Mouse (Mus musculus) ovary, postnatal 14 days (tissue): Measurements from ENCODE around the gene Heg1.
A peak's percentile ranks its signal among the peaks of the same experiment; 100 is the strongest.

ENCODE experiments used
- DNase-seq: peaks from one replicate; pipeline ENCODE4 v3.0.0; 2022; ENCODE audit warnings: low spot score

The Heg1 gene

DNA sequence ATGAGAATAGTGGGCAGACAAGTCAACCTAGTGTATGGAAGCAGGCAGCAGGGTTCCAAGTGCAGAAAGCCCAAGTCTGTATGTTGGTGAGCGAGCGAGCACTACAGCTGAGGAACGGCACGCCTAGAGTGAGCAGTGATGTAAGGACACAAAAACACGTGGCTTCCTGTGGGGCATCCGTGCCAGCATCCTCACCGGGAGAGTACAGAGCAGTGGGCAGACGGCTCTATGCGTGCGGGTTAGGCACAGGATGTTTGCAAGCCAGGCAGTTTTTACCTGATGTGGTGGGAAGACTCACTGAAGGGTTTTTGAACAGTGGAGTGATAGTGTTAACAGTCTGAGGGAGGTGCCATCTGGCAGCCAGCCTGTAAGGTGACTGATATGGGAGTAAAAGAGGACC lies 23.9 kb downstream of the Heg1 start:
- no peak for DNase-seq

GRCm38 (mm10) chr16:33708585-33709397 lies 24.6 kb downstream of the Heg1 start:
- no peak for DNase-seq

DNA sequence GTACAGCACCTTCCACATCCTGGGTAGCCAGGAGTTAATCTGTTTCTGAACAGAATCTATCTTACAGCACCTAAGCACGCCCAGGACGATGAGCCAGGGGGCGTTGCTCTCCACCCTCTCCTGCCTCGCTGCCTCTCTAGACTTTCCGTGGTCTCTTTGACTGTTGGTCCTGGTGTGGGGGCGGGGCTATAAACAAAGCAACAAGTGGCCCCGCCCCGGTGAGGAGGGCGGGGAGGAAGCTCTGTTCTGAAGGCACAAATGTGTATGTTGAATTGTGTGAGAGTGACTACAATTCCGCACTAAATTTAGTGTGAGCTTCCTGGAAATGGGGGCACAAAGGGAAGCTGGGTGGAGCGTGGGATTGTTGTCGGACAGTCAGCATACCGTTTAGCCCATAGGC lies 30.1 kb downstream of the Heg1 start:
- no peak for DNase-seq

DNA sequence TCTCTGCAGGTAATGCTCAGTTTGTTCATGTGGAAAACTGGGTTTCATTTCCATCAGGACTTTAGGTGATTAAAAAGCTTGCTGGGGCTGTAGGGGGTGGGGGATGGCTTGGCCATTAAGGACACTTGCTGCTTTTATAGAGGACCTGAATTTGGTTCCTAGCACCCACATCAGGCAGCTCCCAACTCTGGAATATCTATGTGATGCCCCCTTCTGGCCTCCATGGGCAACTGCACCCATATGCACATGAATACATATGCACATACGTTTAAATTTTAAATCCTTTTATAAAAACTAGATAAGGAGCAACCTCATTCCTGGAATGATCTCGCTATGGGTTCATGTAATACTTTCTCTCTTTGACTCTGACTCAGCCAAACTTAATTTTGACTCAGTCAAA lies 39.1 kb downstream of the Heg1 start:
- no peak for DNase-seq

DNA sequence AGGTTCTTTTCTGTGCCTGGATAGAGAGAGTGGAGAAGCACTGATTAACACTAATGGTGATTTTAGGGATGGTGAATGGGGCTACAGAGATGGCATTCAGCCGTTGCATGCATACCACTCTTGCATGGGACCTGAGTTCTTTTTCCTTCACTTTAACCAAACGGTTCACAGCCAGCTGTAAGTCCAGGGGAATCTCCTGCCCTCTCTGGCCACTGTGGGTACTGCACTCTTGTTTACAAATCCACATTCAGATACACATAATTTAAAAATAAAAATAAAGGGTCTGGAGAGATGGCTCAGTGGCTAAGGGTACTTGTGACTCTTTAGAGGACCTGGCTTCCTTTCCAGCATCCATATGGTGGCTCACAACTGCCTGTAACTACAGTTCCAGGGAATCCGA lies 39.8 kb downstream of the Heg1 start:
- DNase-seq: no peak

DNA sequence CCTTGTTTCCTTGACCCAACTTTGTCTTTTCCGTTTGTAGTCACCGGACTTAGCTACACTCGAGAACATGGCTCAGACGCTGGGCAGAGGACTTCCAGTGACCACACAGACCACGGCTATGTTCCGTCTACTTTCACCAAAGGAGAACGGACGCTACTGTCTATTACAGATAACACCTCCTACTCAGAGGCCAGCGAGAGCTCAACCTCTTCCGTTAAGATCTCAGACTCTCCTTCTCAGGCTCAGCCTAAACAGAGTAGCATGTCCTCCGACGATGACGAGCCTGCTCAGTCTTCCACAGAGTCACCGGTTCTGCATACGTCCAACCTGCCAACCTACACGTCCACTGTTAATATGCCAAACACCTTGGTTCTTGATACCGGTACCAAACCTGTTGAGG lies 42.1 kb downstream of the Heg1 start:
- no peak for DNase-seq

DNA sequence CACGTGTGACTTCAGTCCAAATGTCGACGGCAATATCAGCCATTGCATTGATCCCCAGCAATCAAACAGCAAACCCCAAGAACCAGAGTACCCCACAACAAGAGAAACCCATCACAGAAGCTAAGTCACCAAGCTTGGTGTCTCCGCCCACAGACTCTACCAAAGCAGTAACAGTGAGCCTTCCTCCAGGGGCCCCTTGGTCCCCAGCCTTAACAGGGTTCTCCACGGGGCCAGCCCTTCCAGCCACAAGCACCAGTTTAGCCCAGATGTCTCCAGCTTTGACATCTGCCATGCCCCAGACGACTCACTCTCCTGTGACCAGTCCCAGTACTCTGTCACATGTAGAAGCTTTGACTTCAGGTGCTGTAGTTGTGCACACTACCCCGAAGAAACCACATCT lies 42.7 kb downstream of the Heg1 start:
- DNase-seq: no peak

DNA sequence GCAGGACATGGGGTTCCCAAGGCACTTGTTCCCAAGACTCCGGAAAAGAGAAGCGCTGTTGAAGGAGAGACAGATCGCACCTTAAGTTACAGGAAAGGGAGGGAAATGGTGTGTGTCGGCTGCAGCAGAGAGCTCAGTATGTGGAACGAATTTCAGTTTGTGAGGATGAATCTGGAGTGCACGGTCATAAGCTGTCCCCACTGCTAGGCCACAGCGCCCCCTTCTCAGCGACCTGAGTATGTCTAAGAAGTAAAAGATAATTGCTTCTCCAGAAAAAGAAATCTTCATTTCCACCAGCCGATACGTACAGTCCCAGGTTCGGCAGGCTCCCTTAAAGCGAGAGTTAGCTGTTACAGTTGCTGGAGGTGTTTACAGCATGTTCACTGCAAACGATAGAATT lies 44.3 kb downstream of the Heg1 start:
- no peak for DNase-seq

DNA sequence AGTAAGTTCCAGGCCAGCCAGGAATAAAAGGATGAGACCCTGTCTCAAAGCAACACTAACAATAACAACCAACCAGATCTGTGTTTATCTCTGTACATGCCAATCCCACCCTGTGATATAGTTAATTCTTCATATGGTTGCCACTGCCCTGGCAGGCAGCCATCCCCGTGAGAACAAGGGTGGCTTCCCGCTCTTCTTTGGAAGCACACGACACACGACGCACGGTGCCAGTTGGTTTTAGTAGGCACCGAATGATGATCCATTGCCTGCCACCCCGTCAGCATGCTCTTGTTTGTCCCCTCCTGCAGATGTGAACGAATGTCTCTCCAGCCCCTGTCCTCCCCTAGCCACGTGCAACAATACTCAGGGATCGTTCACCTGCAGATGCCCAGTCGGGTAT lies 47.1 kb downstream of the Heg1 start:
- DNase-seq: no peak

DNA sequence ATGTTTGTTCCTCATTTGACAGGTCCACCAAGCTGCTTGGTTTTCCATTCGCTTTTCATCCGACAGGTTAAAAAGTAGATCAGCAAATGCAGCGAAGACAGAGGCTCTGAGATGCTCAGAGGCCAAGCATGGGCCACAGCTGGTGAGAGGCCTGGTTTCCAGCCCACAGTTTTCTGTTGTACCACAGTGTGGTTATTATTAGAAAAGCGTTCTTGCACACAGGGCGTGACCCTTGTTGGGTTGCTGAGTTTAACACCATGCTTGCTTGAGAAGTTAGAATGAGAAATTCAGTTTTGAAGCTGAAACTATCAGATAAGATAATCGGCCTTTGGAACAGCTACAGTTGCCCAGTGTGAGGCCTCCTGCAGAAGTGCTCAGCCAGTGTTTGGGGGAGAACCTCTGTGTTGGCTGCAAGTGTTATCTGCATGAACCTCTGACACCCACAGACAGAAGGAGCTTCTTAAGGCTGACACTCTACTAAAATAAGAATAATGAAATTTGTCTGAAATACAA lies 48.1 kb downstream of the Heg1 start:
- no peak for DNase-seq

DNA sequence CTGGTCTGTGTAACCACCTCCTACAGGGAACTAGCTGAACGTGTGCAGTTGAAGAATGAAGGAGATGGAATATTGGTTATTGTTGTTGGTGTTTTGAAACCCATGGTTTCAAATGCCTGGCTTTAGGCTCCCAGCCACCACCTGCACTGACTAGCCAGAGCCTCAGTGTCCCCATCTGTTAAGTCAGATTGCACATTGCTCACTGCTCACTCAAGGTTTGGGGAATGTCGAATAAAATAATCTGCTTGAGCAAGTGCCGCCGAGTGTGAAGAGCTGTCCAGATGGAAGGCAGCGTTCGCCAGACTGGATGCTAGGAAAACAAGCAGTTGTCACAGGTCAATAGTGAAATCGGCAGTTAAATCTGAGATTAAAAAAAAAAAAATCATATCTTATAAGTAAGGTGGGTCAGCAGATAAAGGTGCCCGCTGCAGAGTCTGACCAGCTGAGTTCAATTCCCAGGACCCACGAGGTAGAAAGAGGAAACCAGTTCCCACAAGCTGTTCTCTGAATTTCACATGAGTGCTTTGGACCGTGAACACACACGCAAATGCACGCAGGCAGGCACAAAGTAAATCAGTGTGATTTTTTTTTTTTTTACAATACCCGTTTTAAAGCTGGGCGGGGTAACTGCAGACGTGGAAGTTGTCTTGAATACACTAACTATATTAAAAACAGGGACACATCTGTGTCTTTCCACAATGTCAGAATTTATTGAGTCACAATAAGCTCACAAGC lies 48.8 kb downstream of the Heg1 start:
- DNase-seq: no peak

DNA sequence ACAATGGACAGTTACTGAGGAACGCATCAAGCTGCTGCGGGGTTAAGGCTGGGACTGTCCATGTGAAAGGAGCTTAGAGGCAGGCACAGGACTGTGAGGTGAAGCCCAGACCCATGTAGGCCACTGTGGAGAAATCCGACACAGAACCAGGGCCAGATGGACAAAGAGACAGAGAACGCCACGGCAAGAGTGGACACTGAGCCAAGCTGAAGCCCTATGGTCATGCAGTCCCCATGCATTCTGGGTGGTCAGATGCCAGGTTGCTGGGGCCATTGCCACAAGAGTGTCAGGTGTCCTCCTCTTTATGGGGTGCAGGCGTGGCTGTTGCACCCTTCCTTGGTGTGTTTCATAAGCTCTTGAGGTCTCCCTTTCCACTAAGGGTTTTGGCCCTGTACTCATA lies 49.7 kb downstream of the Heg1 start:
- DNase-seq: no peak

- no peak for DNase-seq
Measured at GRCm38 (mm10) chr16:33734545-33734944, 50.4 kb downstream of the Heg1 start.

- DNase-seq: no peak
Measured at GRCm38 (mm10) chr16:33735238-33735637, 51.1 kb downstream of the Heg1 start.

DNA sequence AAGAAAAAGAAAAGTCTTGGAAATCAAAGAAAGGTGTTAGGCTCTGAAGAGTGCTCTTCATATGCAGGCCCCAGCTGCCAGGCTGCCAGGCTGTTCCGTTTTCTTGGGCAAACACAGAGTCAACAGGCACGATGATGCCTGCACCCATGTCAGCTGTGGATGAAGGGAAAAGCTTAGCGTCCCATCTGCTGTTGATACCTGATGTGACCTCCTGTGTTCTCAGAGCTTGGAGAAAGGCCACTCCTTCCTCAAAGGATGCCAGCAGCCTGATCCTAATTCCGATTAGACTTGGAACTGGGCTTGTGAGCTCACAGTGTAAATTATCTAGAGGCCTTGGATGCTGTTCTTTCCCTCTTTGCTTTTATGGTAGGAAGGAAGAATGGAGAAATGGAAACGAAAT lies 51.6 kb downstream of the Heg1 start:
- DNase-seq: no peak

- DNase-seq: no peak
Measured at GRCm38 (mm10) chr16:33736746-33737145, 52.6 kb downstream of the Heg1 start.

DNA sequence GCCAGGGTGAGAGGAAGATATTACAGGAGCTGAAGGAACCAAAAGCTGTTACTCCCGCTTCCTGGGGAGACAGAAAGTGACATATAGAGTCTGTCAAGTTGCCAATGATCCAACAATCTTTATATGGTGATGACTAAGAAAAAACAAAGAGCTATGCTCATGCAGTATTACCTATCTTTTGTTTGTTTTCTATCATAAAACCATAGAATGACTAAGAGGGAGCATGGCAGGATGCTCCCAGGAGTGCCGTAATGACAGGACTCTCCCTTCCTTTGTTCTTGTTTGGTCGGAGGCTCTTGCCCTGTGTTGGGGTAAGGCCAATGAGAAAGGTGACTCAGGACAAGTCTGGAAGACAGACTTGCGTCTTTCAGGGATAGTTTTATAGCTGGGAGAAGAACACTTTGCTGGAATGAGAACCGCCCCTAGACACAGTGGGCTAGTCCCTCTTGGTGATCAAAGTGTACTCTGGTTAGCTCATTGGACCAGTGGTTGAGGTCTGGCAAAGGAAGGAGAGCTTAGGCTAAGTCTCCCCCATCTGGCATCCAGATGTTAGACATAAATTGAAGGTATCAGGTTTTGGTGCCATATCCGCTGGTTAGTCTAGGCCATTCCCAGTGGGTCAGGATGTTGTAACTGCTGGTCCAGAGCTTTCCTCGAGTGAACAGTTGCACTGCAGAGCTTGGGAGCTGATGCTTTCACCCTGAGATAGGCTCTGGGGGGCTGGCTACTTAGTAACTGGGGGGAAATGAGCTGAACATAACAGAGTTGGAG lies 55.0 kb downstream of the Heg1 start:
- no peak for DNase-seq

- peak; percentile 33 for DNase-seq
Measured at GRCm38 (mm10) chr16:33739802-33740201, 55.6 kb downstream of the Heg1 start.

DNA sequence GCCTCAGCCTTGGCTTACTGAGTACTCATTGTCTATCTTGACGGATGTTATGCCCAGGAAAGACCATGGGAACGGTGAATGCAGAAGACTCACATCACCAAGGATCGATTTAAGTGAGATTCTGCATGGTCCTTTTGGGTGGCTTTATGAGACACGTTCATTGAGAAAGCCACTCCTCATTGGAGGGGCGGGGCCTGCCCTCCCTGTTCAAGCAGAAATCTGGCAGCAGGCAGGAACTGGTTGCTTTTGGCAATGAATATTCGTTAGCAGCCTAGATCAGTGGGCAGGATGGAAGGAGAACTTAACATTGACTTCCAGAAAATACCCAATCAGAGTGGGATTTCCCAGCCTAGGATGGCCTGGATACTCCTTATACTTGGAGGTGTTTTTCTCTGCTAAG lies 56.2 kb downstream of the Heg1 start:
- DNase-seq: no peak

GRCm38 (mm10) chr16:33741795-33742194 lies 57.6 kb downstream of the Heg1 start:
- DNase-seq: no peak

DNA sequence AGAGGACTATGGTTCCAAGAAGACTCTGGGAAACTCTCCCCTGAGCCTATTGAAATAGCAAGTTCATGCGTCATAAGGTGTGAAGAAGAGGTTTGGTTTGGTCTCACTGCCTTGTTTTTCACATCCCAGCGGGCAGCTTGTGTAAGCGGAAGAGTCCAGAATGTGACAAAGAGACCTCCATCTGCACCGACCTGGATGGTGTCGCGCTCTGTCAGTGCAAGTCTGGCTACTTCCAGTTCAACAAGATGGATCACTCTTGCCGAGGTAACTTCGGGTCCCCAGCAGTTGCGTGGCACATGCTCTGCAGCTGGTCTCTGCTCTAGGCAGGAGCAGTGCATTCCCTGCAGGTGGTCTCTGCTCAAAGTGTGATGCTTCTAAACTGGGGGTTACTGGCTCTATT lies 58.1 kb downstream of the Heg1 start:
- no peak for DNase-seq

- DNase-seq: no peak
Measured at GRCm38 (mm10) chr16:33744622-33745419, 60.7 kb downstream of the Heg1 start.
